Mouse (Mus musculus): ENCODE measurements around the gene Xpot.

Xpot gene

GRCm38 (mm10) chr10:121623670-121624069 lies 2.5 kb downstream of the Xpot start:
- CTCF ChIA-PET, result no interaction called here

DNA sequence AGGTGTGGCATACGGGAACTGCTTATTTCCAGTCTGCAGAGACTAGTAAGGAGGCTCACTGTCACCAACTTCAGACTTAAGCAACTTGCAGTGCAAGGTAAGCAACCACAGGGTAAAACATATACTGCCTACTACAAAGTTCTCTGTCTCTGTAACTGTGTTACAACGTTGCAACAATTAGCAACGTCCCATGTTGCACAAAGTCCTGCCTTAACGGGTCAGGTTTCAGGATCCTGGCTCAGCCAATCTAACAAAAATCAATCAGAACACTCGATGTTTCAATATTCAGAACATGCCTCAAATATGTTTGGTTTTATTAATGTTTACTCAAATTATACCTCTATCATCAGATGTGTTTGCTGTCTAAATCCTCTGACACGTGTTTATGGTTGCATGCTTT lies 3.7 kb downstream of the Xpot start:
- CTCF ChIA-PET, result no interaction called here

- CTCF ChIA-PET, result no interaction called here
Observed at GRCm38 (mm10) chr10:121615935-121616334, 10.2 kb downstream of the Xpot start.

DNA sequence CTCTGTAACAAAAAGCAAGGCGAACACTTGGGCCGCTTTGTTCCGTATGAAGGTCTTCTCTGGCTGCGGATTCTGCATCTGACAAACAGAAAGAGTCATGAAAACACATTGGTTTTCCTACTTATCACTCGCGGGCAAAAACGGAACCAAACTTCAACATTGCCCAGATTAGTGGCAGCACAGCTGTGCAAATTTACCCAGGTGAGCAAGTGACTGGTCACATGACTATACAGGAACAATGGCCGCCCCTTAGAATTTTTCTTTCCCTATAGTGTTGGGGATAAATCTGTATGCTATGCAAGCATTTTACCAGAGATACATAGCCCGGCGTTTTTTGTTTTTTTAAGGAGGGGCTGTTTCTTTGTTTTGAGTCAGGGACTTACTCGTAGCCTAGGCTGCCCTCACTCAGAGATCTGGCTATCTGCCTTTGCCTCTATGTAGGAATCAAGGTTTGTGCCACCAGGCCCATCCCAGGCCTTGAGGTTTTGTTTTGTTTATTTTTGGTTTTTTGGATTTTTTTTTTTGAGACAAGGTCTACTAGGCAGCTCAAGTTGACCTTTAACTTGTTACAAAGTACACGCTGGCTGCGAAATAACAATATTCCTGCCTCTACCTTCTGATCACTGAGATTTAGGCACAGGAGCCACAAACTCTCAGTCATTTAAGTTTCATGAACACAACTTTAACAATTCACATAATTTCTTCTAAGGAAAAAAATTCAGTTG lies 10.8 kb downstream of the Xpot start:
- CTCF ChIA-PET, result interaction anchor here (0.7 kb wide), 1 partner anchor 16 kb away, joined by 6 read pairs; no protein-coding TSS in a partner anchor

GRCm38 (mm10) chr10:121613570-121613969 lies 12.6 kb downstream of the Xpot start:
- CTCF ChIA-PET, result interaction anchor here (0.6 to 0.7 kb wide), 2 partner anchors 19 to 39 kb away, joined by 3 read pairs; no protein-coding TSS in a partner anchor

GRCm38 (mm10) chr10:121612448-121612847 lies 13.7 kb downstream of the Xpot start:
- CTCF ChIA-PET, result no interaction called here

GRCm38 (mm10) chr10:121611587-121611986 lies 14.5 kb downstream of the Xpot start:
- CTCF ChIA-PET, result no interaction called here

DNA sequence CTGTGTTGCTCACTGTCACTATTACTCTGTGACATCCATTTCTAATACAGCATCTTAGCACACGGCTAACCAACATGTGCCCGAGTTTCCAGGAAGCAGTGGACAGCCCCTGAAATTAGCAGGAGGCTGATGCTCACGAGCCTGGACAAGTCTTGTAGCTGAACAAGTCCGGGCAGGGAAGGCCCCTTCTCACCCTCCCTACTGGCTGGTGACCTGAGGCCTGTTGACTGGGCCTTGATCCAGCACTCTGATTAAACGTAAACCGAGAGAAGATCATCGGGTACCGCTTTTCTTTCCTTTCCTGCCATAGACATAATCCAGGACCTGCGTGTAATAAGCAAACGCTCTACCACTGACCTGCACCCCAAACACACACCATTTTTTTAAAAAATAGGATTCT lies 18.0 kb downstream of the Xpot start:
- CTCF ChIA-PET, result no interaction called here

- CTCF ChIA-PET, result no interaction called here
Observed at GRCm38 (mm10) chr10:121604632-121605344, 21.3 kb downstream of the Xpot start.

DNA sequence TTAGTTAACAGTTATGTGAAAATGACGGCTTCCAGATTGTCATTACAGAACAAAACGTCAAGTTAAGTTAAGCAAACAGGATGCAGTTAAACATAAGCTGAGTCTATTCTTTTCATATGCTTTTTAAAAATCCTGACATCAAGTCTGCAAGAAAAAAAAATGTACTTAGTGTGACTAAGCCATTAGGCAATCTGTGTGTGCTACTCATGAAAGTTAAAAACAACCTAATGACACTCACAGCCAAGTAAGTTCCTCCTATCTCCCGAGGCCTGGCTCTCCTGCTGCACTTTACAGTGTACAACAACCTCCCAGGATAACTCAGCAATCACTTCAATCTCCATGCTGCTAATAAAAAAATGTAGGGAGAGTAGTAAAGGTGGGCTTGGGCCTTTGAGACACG lies 22.6 kb downstream of the Xpot start:
- CTCF ChIA-PET, result no interaction called here

- CTCF ChIA-PET, result no interaction called here
Observed at GRCm38 (mm10) chr10:121601272-121601671, 24.9 kb downstream of the Xpot start.

DNA sequence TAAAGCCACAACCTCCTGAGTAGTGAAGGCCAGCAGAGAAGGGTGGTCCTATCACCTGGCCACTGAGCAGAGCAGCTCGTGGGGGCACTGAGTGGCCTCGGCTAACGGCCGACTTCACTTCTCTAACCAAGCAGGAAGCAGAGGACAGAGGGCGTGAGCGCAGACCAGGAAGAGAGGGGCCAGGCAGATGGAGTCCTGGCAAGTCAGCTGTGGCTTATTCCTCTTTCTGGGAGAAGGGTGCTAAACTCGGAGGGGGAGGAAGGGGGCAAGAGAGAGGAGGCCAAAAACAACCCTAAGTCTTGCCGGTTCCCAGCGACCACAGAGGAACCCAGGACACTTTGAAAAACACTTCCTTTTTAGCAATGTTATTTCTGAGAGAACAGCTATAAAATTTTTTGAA lies 29.6 kb downstream of the Xpot start:
- CTCF ChIA-PET, result no interaction called here

DNA sequence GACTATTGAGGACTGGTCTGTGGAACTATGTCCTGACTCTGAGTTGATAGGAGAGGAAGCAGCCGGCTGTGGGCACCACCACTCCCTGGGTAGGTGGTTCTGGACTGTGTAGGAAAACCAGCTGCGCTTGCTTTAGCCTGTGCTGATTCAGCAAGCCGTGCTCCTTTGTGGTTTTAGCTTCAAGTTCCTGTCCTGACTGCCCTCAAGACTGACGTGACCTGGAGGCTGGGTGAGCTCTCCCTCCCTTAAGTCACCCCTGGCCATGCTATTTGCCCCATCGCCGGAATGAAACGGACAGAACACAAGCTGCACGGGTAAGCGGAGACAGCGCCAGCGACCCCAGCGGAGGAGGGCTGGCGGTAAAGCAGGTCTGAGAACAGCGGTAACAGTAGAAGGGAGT lies 35.0 kb downstream of the Xpot start:
- CTCF ChIA-PET, result no interaction called here

DNA sequence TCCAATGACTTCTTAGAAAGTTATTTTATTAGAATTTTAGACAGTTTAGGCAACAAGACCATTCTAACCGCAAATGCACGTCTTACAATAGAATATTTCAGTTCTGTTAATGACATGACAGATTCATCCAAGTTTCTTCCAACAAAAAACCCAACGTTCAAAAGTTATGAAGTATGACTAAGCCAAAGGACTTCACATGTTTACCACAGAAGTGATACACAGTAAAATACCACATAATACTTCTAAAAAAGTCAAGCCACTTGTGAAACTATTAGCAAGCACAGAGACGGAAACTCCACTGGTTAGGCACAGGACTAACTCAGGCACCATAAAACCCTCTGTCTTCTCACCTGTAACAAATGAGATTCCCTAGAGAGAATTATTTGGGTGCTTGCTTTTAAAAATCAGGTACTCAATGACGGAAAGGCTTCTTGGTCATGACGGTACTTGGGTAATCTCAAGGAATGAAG lies 38.7 kb downstream of the Xpot start:
- CTCF ChIA-PET, result interaction anchor here (0.6 kb wide), 1 partner anchor 39 kb away, joined by 12 read pairs; no protein-coding TSS in a partner anchor

DNA sequence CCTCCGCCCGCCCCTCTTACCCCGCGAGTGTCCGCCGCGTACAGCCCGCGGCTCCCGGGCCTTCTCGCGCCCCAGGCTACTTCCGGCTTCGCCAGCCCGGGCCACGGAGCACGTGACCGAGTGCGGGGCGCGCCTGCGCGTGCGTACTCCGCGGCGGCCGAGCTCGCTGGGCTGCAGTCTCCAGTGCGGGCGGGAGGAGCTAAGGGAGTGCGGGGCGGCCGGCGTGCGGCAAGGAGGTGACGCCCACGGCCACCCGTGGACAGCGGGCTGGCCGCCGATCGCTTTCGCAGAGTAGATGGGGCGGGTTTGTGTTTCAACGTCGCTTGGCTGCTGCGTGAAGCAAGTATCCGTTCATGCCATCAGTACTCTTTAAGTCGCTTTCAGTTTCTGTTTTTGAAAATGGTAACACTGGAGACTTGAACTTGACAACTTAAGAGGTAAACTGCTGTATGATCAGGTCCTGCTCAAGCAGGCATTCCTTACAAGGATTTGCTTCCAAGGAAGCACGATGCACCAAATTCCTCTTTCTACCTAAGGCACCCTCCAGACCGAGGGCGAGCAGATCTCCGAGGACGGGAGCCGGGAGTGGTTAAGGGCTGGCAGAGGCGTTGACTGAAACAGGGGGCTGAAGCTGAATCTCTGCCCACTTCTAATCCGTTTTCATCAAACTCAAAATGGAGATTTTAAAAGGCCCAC lies 39.3 kb downstream of the Xpot start, which contains the start of gene Tbk1:
Tbk1 (minus strand) TSS at position 113 of the 696 bp plus-strand sequence.
- CTCF ChIA-PET, result no interaction called here

DNA sequence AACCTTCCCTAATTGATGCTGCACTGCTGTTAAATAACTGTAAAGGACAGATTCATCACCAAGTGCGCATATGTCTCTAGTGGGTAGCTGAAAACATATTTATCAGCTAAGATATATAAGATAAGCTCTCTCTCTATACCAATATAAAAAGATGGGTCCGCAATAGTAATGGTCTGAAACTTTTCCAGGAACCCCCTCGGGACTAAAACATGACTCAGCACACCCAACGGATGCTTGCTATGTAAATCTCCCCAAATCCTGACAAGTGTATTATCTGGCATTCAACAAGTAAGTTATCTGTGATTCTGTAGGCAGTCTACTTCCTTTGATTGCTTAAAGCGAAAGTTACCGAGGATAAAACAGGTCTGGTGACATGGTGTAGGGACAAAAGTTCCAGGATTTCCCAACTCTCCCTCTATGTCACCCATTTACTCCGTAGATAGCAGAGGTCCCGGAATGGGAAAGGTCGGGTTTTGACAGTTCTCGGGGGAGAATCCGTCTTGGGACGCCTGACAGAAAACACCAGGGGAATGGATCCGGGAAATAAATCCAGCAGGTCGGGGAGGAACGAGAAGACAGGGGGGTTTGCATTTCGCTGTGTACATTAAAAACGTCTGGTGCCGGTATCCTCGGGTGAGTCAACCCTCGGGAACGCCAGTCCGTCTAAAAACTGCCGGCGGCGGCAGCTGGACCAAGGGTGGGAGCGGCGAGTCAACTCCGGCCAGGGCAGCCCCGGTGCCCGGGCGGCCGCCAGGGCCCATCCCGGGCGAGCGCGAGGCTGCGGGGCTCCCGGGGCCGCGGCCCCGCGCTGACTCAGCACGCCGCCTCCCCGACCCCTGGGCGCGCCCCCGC lies 40.1 kb downstream of the Xpot start:
- CTCF ChIA-PET, result interaction anchor here (0.6 kb wide), 1 partner anchor 176 kb away, joined by 4 read pairs; no protein-coding TSS in a partner anchor

DNA sequence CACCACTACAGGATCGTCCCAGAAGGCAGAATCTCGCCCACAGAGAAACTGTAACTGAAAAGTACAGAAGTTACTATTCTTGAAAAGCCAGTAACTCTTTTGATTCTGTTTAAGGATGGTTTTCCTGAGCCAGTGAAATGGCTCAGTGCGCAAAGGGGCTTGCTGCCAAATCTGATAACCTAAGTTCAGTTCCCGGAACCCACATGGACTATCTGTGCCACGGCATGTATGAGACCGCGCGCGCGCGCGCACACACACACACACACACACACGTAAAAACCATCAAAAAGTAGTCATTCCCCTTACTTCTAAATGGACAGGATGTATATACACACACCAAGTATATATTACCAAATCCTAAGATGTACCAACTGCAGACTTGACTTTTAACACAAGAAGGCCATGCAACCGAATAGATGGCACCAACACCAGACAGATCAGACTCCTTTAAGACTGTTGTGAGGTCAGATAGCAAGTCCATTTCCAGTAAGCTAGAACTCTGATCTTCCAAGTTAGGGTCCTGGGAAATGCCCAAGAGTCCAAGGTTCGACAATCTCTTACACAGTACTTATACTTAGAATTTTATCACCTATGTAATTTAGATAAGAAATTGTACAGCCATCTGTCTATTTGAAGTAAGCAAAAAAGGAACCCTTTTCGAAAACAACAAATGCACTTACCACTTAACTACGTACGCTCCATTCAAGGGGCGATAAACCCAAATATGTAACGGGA lies 40.9 kb downstream of the Xpot start:
- CTCF ChIA-PET, result interaction anchor here (0.6 kb wide), 1 partner anchor 175 kb away, joined by 4 read pairs; no protein-coding TSS in a partner anchor

- CTCF ChIA-PET, result interaction anchor here (0.6 kb wide), 1 partner anchor 64 kb away, joined by 4 read pairs; no protein-coding TSS in a partner anchor
Observed at GRCm38 (mm10) chr10:121584033-121584432, 42.1 kb downstream of the Xpot start.

- CTCF ChIA-PET, result no interaction called here
Observed at GRCm38 (mm10) chr10:121583016-121583415, 43.1 kb downstream of the Xpot start.

- CTCF ChIA-PET, result no interaction called here
Observed at GRCm38 (mm10) chr10:121582287-121582686, 43.8 kb downstream of the Xpot start.

GRCm38 (mm10) chr10:121581405-121581804 lies 44.7 kb downstream of the Xpot start:
- CTCF ChIA-PET, result no interaction called here
